Mouse (Mus musculus) forebrain, postnatal 0 days (tissue): ENCODE data around the gene Tspan18. TPM values are rescaled to one million over a fixed set of nuclear protein-coding genes. Genes with fewer than 3 reads are reported as not detected.
A peak's percentile ranks its signal among the peaks of the same experiment; 100 is the strongest.

Source experiments
- ATAC-seq: fragments of 200-750 bp; cut with Nextera tagmentation; 2 replicates; pipeline ENCODE4 v1.8.0; 2017; ENCODE audit warnings: mild to moderate bottlenecking, moderate library complexity
- DNase-seq: peaks from one replicate; pipeline ENCODE4 v3.0.0-alpha.2; 2015
- H3K27ac ChIP-seq: fragments of 300-500 bp; sonication (generic); 2 replicates; pipeline ENCODE4 v1.5.1; 2014; ENCODE audit warnings: low read depth, mild to moderate bottlenecking, antibody characterized with exemption, low read length, moderate library complexity, mixed read lengths
- H3K27me3 ChIP-seq: fragments of 300-500 bp; sonication (generic); 2 replicates; pipeline ENCODE4 v1.6.1; 2014; ENCODE audit warnings: mild to moderate bottlenecking, low read length, mixed read lengths; ENCODE audit not compliant: insufficient read depth
- H3K36me3 ChIP-seq: fragments of 300-500 bp; sonication (generic); 2 replicates; pipeline ENCODE4 v1.6.1; 2014; ENCODE audit warnings: mild to moderate bottlenecking, moderate library complexity; ENCODE audit not compliant: insufficient read depth
- H3K4me1 ChIP-seq: fragments of 300-500 bp; sonication (generic); 2 replicates; pipeline ENCODE4 v1.6.1; 2014; ENCODE audit warnings: antibody characterized with exemption; ENCODE audit not compliant: insufficient read depth
- H3K4me2 ChIP-seq: fragments of 300-500 bp; sonication (generic); 2 replicates; pipeline ENCODE4 v1.6.1; 2014; ENCODE audit warnings: low read depth, mild to moderate bottlenecking, moderate library complexity
- H3K4me3 ChIP-seq: fragments of 300-500 bp; sonication (generic); 2 replicates; pipeline ENCODE4 v1.5.1; 2014; ENCODE audit warnings: low read depth, low read length, mixed read lengths
- H3K9ac ChIP-seq: fragments of 300-500 bp; sonication (generic); 2 replicates; pipeline ENCODE4 v1.6.1; 2014; ENCODE audit warnings: mild to moderate bottlenecking
- H3K9me3 ChIP-seq: fragments of 300-500 bp; sonication (generic); 2 replicates; pipeline ENCODE4 v1.6.1; 2016; ENCODE audit warnings: low read length
- CTCF ChIP-seq: sonication (generic); IDR thresholded peaks from 2 replicates; pipeline ENCODE4 v1.5.1; 2016; ENCODE audit warnings: antibody characterized with exemption, control low read depth, low read depth
- WGBS: fragments of 180-500 bp; shearing (Covaris S2); extraction: QIAGEN DNeasy Blood & Tissue Kit; methylation state at CpG from one replicate; pipeline ENCODE4 v1.1.7; 2014; 5-methylcytosine and 5-hydroxymethylcytosine counted together
- polyA plus RNA-seq: library from polyadenylated mRNA; unstranded; fragments of >200 nt; fragmentation: Nextera tagmentation; extraction: Ambion mirVana; gene quantifications from 2 replicates; pipeline ENCODE4 v1.2.1, GENCODE M21; 2015
- total RNA-seq: library from RNA; depleted of rRNA; stranded (reverse); fragments of >200 nt; gene quantifications from 2 replicates; pipeline ENCODE4 v1.2.3, GENCODE M21; 2014; rRNA removed

Gene Tspan18
- total RNA-seq (14.8 and 23.1 TPM in 2 replicates), polyA plus RNA-seq (14.4 and 18.1 TPM in 2 replicates)

DNA sequence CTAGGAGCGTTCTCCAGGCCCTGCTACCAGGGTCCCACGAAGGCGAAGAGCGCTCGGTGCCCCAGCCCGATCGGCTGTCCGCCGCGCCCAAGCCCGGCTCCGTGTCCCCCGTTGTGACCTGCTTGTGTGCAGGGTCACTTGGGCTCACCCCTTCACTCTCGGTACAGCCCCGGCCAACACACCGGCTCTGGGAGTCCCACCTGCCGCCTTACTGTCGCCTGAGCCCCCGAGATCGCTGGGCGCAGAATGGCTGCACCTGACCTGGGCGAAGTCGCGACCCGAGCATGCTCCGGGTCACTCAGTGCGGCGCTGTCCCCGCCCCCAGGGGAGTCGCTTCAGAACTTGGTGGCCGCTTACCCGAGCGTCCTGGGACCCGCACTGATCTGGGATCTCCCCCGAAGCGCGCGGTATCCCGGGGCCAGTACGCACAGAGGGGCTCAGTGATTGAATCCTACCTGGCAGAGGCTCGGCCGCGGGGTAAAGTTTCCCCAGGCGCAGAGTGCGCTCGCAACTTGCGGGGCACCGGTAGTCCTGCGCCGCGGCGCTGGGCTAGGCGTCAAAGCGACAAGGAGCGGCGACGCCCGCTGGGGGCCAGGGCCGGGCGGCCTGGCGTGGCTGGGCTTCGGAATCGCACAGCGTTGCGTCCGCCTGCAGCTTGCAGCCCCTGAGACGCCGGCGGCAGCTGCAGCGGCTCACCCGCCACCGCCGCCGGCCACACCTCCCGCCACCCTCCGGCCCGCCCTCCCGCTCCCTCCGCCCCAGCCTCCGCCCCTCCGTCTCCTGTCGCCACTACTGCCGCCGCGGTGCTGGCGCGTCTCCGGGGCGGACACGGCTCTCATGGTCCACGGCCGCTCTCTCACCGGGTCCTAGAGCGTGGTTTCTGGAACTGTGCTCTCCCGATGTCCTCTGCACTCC, at the start of gene Tspan18:
Gene Tspan18 (minus strand): TSS at position 689 of the 915 bp plus-strand sequence.
- under 1% methylated on average over 95 of the region's 95 CpGs for WGBS
- TF ChIP-seq CTCF: no peak
- peak; percentile 76 for ATAC-seq

DNA sequence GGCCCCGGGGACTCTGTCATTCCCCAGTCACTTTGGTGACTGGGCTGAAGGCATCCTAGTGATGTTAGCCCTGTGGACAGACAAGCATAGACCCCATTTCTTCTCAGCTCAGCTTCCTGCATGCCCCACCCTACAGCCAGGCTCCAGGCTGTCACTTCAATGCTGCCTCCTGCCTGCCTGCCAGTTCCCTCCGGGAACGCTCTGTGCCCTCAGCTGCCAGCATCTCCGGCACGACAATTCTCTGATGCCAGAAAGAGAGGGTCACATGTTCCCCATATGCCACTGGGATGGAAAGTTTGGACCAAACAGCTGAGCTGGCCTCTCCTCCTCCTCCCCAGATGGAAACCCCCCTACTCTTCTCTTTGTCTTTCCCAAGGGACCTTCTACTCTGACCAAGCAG, 49.5 kb upstream of the Tspan18 start:
- no peak overlapping the region for H3K9ac ChIP-seq
- H3K27me3 ChIP-seq: no peaks in the 10 kb centered on the region
- TF ChIP-seq CTCF: peak; percentile 28; the same call in 1 of the 2 replicates
- ATAC-seq: peak; percentile 90
- no peaks in the 10 kb centered on the region for H3K36me3 ChIP-seq
- peaks cover 6% of the 10 kb centered on the region; the same call in 1 of the 2 replicates for H3K4me1 ChIP-seq
- no peak overlapping the region for H3K4me2 ChIP-seq
- DNase-seq: peak; percentile 76
- H3K9me3 ChIP-seq: no peaks in the 10 kb centered on the region
- H3K27ac ChIP-seq: peak overlapping the region; percentile 66; the same call in 1 of the 2 replicates
- WGBS: 38% methylated on average over 5 of the region's 5 CpGs
- H3K4me3 ChIP-seq: no peak overlapping the region

More for the DNA sequence above, at the start of gene Tspan18:
- DNase-seq: peak; percentile 70
- no peaks in the 10 kb centered on the region for H3K36me3 ChIP-seq
- H3K27me3 ChIP-seq: no peaks in the 10 kb centered on the region
- peak within 1 kb of the TSS; percentile 10; the same call in 1 of the 2 replicates for H3K27ac ChIP-seq
- H3K4me3 ChIP-seq: peak within 1 kb of the TSS; percentile 55
- H3K9ac ChIP-seq: peak within 1 kb of the TSS; percentile 58
- no peaks in the 10 kb centered on the region; the same call in 1 of the 2 replicates for H3K4me1 ChIP-seq
- H3K9me3 ChIP-seq: no peaks in the 10 kb centered on the region
- peak within 1 kb of the TSS; percentile 100 for H3K4me2 ChIP-seq

DNA sequence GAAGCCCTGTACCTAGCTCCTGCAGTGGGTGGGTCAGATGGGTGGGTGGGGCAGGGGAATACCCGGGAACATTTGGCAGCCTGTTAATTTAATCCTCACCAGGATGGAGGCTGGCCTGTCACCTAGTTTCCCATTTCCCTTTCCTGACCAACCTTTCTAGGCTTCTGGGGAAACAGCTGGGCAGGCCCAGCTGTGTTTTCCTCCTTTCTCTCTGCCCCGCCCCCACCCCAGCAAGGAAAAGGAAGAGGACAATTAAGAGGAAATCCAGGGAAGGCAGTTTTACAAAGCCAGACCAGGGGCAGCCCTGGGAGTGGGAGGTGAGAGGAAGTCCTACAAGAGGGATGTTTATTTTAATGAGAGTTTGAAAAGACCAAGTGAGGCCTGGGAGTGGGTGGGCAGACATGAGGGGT, 46.4 kb upstream of the Tspan18 start:
- no peak for TF ChIP-seq CTCF
- Histone ChIP-seq H3K4me1 (peaks cover 11% of the 10 kb centered on the region; the same call in 1 of the 2 replicates), H3K27ac (no peak overlapping the region), H3K27me3 (no peaks in the 10 kb centered on the region), H3K4me3 (no peak overlapping the region), H3K36me3 (no peaks in the 10 kb centered on the region), H3K4me2 (no peak overlapping the region), H3K9me3 (no peaks in the 10 kb centered on the region), H3K9ac (no peak overlapping the region)
- no peak for DNase-seq
- no peak for ATAC-seq
- 30% methylated on average over 2 of the region's 2 CpGs for WGBS

DNA sequence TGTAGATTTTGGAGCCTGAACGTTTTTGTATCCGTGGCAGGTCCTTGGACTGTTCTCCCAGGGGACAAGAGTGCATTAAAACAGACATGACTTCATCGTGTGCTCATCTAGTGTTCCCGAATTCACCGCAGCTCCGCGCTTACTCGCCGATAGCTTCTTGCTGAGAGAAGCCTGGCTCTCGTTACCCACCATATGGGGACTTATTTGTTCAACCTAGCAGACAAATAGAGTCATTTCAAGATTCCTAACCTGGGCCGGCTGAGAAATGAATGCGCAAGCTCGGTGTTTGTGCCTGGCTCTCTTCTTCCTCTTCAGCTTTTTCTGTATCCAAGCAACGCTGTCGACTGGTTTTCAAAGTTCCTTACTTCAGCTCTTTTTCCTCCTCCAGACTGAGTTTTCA, 43.5 kb upstream of the Tspan18 start:
- Histone ChIP-seq H3K27me3 (no peaks in the 10 kb centered on the region), H3K4me2 (peak overlapping the region; percentile 28; the same call in 1 of the 2 replicates), H3K36me3 (no peaks in the 10 kb centered on the region), H3K9me3 (no peaks in the 10 kb centered on the region), H3K4me1 (peaks cover 5% of the 10 kb centered on the region; the same call in 1 of the 2 replicates), H3K4me3 (no peak overlapping the region), H3K9ac (no peak overlapping the region), H3K27ac (peak overlapping the region; percentile 54)
- no peak for TF ChIP-seq CTCF
- DNase-seq (peak; percentile 57), ATAC-seq (peak; percentile 54)
- WGBS: 37% methylated on average over 15 of the region's 15 CpGs

DNA sequence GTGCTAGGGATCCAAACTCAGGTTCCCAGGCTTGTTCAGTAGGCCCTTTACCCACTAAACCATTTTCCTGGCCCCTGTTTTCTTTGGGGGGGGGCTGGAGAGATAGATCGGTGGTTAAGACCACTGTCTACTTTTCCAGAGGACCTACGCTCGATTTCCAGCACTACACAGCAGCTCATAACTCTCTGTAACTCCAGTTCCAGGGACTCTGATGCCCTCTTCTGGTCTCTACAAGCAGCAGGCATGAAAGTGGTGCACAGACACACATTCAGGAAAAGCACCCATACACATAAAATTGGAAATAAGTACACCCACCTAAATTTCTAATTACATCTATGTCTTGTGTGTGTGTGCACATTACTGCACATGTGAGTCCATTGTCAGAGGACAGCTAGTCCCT, 42.9 kb upstream of the Tspan18 start:
- DNase-seq (no peak), ATAC-seq (no peak)
- Histone ChIP-seq H3K27ac (peak overlapping the region; percentile 54), H3K9ac (no peak overlapping the region), H3K9me3 (no peaks in the 10 kb centered on the region), H3K4me2 (no peak overlapping the region), H3K4me1 (peaks cover 5% of the 10 kb centered on the region; the same call in 1 of the 2 replicates), H3K27me3 (no peaks in the 10 kb centered on the region), H3K4me3 (no peak overlapping the region), H3K36me3 (no peaks in the 10 kb centered on the region)
- no peak for TF ChIP-seq CTCF
- WGBS: 99% methylated on average over 3 of the region's 3 CpGs

DNA sequence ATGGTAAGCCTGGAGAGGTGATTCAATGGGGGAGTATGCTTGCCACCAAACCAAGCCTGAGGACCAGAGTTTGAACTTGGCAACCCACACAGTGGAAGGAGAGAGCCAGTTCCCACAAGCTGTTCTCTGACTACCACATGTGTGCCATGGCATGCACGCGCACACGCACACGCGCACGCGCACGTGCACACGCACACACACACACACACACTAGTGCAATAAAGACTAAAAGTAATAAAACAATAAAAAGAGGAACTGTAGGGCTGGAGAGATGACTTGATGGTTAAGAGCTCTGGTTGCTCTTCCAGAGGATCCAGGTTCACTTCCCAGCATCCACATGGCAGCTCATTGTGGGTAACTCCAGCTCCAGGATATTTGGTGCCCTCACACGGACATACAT, 38.6 kb upstream of the Tspan18 start:
- 97% methylated on average over 10 of the region's 10 CpGs for WGBS
- H3K4me3 ChIP-seq: no peak overlapping the region
- H3K36me3 ChIP-seq: no peaks in the 10 kb centered on the region
- no peak for TF ChIP-seq CTCF
- H3K27ac ChIP-seq: no peak overlapping the region
- no peak for DNase-seq
- no peak overlapping the region for H3K4me2 ChIP-seq
- no peaks in the 10 kb centered on the region for H3K9me3 ChIP-seq
- no peaks in the 10 kb centered on the region for H3K27me3 ChIP-seq
- H3K9ac ChIP-seq: no peak overlapping the region
- no peaks in the 10 kb centered on the region for H3K4me1 ChIP-seq
- ATAC-seq: no peak

DNA sequence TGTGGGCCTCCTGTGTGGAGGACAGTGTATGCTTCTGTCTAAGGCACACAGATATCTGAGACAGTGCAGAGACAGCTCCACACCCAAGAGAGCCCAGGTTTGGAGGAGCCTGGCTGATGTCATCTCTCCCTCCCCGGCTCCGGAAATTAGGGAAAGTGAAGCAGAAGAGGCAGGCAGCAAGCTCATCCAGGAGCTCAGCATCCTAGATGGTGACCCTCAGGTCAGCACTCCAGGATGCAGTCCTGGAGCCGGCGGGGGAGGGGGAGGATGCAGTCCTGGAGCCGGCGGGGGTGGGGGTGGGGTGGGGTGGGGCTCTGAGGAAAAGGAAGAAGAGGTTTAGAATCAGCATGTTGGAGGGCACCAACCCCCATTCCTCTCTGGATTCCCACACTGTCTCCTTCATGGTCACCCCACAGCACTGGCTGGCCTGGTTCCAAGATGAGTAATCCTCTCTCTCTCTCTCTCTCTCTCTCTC, 37.8 kb upstream of the Tspan18 start:
- no peaks in the 10 kb centered on the region for H3K9me3 ChIP-seq
- ATAC-seq (no peak), DNase-seq (no peak)
- WGBS: 24% methylated on average over 6 of the region's 6 CpGs
- H3K36me3 ChIP-seq: no peaks in the 10 kb centered on the region
- no peaks in the 10 kb centered on the region for H3K4me1 ChIP-seq
- TF ChIP-seq CTCF: no peak
- no peak overlapping the region for H3K4me3 ChIP-seq
- H3K27me3 ChIP-seq: no peaks in the 10 kb centered on the region
- no peak overlapping the region for H3K27ac ChIP-seq
- H3K4me2 ChIP-seq: no peak overlapping the region
- H3K9ac ChIP-seq: no peak overlapping the region
